Mouse (Mus musculus) spleen, embryonic (tissue): ENCODE data around the gene Banp.

Source experiments
- CTCF ChIA-PET: fragments of 350-600 bp; sonication (Branson Sonifier 250); formaldehyde crosslinking; loops from one replicate; lab custom pipeline; 2022; lab: Charles Lee

The Banp gene

DNA sequence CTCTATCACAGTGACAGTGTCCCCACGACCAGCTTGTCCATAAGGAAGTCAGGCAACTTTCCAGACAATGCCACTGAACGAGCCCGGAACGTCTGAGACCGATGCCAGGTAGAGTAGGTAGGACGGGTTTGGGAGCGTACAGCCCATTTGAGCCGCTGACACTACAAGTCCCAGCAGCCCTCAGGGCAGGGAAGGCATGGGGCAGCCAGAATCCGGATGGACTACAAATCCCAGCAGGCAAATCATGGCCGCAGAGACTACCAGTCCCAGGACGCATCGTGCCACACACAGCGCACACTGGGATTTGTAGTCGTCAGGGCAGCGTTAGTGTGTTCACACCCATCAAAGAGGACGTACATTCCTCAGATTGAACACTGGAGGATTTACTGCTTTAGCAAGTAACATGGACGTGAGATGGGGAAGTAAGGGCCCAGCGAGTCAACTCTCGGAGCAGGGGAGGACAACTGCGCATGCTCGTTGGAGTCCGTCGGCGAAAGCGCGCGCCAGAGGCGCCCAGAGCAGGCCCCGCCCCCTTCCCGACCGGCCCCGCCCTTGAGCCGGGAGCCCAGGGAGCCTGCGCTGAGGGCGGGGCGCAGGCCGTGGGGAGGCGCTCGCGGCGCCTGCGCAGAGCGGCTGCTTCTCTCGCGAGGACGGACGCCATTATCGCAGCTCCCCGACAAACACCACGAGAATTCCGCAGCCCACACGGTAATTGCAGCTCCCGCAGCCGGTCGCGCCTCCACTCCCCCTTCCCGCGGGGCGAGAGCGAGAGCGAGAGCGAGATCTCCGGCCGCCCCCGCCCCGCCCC, 595 bp downstream of the Banp start:
- CTCF ChIA-PET = interaction anchor here (0.5 kb wide), 1 partner anchor 21 kb away, joined by 4 read pairs; no protein-coding TSS in a partner anchor

DNA sequence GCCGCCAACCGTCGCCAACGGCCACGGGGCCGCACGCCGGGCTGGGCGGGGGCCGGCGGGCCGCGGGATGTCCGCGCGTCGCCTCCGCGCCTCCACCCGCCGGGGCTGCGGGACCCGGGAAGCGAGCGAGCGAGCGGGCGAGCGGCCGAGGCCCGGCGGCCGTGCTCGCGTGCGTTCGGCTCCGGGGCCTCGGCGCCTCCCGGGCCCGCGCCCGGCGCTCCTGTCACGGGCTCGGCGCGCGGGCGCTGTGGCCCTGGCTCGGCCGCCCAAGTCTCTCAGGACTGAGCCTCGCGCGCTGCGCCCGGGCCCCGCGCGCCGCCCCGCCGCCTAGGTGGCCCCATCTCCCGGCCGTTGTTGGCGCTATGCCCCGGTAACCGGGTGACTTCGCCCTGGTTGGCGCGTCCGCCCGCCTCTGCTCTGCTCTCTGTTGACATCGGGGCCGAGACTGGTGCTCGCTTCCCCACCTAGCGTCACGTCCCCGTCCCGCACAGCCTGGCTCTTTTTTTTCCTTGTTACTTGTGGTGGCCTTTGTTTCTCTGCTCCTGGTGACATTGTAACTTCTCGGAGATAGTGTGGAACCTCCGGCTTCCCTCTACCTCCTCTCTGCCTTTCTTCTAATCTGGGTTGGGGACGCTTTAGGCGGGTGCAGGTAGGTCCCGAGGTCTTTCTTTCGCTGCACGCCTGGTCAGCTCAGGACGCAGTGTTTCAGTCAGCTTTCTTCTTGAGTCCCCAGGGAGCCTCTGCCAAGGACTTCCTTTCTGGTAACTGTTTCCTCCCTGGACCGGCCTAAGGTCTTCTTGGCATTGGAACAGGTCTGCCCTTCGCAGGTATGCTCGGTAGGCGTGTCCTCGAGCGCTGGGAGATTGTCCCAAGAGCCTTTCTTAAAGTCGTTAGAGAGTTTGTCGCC, 1.5 kb downstream of the Banp start:
- CTCF ChIA-PET = no interaction called here

DNA sequence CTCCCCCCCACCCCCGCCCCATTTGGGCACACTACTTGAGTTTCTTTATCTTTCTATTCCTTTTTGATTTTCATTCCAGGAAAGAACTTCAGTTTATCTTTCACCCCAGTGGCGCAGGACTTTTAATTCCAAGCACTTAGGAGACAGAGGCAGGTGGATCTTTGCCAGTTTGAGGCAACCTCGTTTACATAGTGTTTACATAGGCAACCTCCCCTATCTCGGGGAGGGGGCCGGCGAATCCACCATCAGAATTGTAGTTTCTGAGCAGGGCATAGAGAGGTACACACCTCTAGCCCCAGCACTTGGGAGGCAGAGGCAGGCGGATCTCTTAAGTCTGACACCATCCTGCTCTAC, 2.1 kb downstream of the Banp start:
- CTCF ChIA-PET = no interaction called here

DNA sequence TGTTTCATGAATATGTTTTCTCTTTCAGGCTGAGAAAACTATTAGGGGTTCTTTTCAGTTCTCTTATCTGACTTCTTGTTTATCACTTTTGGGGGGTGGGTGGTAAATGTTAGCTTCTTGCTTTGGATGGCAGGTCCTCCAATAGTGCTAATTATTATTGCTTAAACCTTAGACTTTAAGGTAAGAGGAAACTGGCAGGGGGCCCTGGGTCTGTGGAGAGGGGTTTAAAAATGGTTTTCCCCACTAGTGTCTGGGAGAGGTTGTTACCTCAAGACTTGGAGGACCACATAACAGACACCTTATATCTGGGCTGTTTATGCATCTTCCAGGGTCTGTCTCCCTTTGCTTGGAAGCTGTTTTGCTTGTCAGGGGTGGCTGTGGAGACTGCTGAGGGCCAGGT, 2.6 kb downstream of the Banp start:
- CTCF ChIA-PET = no interaction called here

DNA sequence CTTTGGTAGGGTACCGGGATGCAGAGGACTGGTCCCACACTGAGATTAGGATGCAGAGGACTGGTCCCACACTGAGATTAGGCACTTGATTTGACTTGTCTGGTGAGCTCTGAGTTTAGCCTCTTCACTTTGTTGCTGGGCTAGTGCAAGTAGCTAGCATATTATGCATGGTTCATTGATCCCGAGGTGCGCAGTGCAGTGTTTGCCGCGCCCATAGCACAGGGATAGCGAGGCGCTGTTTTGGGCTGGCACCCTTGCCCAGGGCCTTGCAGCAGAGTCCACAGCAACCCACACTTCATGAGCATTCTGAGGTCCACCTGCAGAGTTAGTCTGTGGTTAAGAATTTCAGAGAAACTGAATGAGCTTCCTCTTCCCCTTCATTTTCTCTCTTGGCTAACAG, 3.2 kb downstream of the Banp start:
- CTCF ChIA-PET = no interaction called here

DNA sequence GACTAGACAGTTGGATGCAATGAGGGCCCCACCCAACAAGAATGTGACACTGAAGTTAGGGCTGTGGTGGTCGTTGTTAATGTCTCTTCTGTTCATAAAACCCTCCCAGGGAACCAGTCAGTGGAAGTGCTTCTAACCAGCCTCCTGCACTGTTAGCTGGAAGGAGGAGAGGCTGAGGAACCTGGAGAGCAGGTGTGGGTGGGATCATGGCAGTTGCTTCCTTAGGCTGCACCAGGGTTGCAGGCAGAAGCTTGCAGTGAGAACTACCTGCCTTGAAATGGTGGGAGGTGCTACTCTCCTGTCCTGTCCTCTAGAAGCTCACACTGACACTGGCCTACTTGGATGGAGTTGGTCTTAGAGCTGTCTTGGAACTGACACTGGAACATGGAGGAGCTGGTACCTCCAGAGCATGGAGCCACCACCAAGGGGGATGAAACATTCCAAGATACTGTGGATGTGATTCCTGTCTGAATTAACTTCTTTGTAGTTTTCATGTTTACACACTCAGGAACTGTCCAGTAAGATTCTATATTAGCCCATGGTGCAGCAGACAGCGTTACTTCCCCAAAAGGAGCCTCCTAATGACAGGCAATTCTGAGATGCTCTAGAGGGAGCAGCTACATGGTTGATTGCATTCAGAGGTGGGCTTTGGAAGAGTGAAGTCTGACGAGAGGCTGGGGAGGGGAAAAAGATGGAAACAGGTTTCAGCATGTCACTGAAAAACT, 4.4 kb downstream of the Banp start:
- CTCF ChIA-PET = no interaction called here

DNA sequence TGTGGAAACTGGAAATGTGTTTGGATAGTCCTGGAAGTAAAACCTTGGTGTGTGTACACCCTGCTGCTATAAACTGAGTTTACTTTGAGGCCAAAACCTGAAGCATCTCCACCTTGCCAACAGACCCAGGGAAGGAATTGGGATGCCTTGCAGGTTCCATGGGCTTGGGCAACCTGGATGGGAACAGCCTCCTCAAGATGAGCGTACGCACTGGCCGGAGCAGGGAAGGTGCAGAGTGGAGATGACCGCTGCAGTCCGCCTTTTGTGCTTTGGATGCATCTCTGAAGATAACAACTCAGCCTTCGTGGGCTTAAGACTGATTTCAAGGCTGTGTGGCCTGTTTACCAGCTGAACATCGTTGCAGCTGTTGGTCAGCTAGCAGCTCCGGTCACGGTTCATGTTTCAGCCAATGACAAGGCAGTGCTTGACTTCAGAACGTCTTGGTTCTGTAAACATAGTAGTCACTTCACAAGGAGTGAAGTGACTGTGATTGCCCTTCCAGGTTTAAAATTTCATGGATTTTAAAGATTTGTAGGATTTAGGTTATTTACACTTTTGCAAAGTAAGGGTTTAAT, 5.5 kb downstream of the Banp start:
- CTCF ChIA-PET = no interaction called here

DNA sequence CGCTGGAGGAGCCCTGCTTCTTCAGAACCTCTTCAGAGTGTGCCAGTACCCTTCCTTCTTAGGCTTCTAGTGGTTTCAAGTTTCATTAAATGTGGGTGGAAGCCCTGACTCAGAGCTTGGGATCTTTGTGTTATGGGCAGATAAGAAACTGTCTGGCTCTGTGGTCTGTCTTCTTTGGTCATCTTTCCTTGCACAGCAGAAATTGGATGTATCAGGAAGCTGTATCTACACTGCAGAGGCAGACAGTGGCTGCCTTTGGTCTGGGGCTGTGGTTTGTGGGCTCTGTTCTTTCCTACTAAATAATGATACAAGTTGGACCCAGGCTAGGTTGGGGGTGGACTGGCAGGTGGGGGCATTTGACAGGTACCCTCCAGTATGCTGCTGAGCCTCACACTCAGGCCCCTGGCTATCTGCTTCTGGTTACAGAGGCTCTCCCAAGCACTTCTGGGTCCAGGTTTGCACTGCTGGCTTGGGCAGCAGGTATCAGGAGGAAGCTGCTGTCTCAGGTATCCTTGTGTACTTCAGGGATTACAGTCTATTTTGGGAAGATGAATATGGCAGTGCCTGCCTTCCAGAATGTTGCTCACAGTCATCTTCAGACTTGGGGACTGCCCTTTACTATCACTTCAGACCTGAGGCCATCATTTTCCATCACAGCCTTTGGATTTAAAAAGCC, 6.4 kb downstream of the Banp start:
- CTCF ChIA-PET = no interaction called here

DNA sequence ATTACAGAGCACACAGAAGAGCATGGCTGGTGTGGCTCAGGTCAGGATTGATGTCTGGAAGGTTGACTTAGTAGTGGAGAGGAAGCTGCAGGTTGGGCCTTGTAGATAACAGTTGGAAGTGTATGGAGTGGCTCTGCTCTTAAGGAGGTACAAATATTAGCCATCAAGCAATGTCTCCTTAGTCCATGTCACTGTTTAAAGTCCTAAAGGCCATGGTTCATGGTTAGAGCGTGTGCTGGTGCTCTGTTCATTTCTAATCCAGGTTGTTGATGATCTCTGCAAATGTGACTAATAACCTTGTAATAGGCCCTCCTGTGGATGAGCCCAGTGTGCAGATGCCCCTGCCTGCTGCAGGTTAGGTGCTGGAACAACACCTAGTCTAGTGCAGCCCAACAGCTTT, 8.8 kb downstream of the Banp start:
- CTCF ChIA-PET = no interaction called here

DNA sequence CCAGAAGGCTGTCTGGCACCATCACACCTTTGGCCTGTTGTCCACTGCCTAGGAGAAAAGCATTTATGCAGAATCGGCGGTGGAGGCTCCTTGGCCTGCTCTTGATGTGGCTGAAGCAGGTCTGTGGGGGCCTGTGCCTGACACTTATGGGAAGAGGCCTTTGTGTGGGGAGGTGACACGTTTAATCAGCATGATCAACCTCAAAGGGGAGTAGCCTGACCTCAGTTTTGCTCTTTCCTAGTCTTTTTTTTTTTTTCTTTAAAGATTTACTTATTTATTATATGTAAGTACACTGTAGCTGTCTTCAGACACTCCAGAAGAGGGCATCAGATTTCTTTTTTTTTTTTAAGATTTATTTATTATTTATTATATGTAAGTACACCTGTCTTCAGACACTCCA, 13.3 kb downstream of the Banp start:
- CTCF ChIA-PET = interaction anchor here (1.5 kb wide), 1 partner anchor 15 kb away, joined by 4 read pairs; no protein-coding TSS in a partner anchor

DNA sequence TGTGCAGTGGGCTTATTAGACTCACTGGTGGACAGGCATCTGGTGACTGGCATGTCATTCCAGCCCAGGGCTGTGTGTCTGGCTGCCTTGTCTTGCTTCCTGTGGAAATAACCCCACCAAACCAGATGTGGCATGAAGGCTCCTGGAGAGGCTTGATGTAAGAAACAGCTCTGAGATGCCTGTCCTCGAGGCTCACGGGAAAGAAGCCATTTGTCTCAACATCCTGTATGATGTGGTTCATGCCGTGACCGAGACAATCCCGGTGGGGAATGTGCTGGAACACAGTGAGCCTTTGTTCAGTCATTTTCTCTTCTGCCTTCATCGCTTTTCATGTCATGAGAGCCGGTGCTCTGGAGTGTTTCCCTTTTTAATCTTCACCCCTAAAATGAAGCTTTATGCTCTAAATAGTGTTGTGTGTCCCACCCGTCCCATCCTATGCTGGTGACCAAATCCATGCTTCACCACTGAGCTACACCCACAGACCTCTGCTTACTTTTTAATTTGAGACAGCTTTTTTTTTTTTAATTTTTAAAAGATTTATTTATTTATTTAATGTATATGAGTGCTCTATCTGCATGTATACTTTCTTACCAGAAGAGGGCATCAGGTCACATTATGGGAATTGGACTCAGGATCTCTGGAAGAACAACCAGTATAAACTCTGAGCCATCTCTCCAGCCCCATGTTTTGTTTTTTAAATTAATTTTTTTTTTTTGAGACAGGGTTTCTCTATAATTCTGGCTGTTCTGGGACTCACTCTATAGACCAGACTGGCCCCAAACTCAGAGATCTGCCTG, 15.4 kb downstream of the Banp start:
- CTCF ChIA-PET = interaction anchor here (1.0 kb wide), 1 partner anchor 14 kb away, joined by 3 read pairs; no protein-coding TSS in a partner anchor

DNA sequence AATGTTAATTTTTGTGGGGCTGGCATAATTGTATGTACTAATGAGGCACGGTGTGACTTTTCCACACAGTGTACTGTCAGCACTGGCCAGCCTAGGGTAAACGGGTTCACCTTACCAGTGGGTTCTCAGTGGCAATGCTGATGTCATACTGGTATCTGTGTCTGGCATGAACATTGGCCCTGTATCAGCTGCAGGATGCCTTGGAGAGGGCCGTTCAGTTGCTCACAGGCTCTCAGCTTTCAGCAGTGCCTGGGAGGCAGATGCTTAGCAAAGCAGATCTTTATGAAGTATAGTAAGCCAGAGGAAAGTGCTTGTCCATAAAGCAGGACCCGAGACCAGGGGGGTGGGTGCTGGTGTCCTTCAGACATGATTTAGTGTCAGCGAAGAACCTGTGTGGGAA, 16.6 kb downstream of the Banp start:
- CTCF ChIA-PET = interaction anchor here (0.6 kb wide), 1 partner anchor 23 kb away, joined by 3 read pairs; no protein-coding TSS in a partner anchor

DNA sequence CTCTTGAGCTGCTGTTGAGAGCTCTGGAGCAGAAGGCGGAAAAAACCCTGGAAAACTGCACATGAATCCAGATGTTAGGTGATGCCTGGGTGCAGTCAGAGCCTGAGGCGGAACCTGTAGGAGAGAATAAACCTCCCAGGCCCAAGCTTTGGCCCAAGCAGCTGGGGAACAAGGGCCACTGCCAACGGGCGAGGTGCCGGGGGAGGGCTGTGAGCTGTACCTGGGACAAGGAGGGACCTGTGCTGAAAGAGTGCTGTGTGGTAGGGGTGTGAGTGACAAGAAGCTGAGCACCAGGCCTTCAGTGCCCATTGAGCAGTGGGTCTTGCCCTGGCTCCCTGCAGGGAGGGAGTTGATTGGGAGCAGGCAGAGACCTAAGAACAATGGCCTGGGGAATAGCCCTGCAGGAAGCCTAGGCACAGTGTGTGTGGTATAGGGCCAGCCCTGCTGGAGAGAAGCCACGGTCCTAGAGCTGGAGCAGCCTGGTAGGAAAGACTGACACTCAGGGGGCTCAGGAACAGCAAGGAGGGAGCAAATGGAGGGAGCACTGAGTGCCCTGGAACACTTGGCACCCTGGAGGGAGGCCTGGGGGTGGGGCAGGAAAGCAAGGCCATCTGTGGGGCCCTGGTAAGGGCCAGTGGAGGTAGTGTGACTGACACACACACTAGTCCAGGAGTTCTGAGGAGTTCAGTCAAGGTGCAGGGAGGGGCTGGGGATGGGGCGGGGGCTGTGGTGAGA, 17.3 kb downstream of the Banp start:
- CTCF ChIA-PET = no interaction called here

DNA sequence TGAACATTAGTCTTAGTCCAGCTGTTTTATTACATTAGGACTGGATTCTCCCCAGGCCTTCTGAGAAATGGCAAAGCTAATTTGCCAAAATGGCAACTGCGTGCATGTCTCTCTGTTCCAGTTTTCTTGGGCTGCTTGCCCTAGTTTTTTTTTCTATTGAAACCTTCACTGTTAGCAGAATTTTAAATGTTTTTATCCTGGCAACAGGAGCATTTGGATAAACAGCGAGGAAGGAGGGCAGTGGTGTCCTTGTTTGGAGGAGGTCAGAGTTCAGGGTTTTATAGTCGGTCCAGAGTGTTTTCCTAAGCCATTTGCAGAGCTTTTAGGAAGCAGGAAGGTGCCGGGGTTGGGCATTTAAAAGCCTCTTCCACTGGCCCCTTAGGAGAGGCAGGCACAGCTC, 18.4 kb downstream of the Banp start:
- CTCF ChIA-PET = no interaction called here

DNA sequence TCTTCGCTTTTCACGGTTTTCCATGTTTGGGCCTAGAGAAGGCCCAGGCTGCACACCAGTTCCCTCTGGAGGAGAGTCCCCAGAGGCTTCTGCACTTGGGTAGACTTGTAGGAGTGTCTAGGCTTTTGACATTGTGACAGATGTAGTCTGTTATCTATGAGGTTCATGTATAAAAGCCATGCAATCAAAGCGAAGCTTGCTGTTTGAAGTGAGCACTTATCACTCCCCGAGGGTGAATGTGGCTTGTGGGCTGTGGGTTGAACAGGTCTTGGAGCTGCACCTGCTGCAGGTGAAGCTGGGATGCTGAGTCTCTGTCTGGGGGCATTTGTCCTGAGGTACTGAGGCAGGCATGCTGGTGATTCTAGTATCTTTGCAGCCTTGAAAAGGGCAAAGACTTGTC, 19.0 kb downstream of the Banp start:
- CTCF ChIA-PET = no interaction called here

DNA sequence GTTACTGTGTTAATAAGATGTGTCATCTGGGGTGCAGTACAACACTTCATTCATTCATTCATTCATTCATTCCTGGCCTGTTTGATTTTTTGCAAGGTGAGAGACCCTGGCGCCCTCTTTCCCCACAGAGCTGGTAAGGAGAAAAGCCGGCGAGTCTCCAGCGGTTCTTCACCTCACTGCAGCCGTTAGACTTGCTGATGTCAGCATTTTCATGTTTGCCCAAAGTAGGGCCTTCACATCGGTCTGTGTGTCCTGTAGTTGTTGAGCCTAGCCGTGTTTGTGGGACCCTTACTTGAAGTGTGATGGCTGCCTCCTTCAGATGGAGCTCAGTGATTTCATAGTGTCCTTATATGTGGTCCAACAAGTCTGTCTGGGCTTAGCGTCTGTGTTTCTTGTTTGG, 20.7 kb downstream of the Banp start:
- CTCF ChIA-PET = no interaction called here

DNA sequence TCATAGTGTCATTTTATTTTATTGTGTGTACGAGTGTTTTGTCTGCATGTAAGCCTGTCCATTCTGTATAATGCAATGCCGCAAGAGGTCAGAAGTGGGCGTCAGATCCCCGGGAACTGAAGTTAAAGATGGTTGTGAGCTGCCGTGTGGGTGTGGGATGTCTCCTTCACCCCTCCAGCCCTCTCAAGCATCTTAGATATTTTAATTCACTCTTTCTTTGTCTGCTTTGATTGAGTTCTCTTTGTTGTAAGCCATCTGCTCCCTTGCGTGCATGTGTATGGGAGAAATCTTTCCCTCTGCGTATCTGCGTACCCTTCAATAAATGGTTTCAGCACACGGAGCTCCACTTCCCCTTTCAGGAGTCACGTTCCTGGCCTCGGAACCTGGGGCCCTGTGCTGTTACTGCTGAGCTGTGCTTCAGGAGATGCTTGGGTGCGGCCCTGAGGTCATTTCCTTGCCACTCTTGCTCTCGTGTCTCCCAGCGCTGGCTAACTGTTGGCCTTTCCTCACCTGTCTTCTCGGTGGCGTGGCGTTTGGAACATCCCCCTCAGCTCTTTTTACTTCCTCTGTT, 22.0 kb downstream of the Banp start:
- CTCF ChIA-PET = interaction anchor here (0.7 kb wide), 1 partner anchor 17 kb away, joined by 15 read pairs; no protein-coding TSS in a partner anchor

DNA sequence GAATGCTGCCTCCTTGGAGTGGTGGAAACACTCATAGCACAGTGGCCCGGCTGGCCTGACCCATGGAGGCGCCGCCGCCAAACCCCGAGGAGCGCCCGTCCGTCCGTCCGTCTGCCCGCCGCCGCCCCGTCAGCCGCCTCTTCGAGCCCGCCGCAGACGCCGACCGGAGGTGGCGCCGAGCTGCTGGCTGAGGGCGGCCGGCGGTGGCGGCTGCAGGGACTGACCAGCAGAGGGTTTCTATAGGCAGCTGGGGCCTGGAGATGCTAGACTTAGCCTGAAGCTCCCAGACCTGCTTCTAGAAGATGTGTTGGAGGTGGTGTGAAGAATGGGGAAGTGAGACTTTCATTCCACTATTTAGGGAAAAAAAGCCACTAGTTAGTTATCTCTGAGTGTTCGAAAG, 24.4 kb downstream of the Banp start:
- CTCF ChIA-PET = no interaction called here
